Mouse (Mus musculus): ENCODE measurements at regions not wholly inside any gene's neighbourhood (a gene's known extent, or its start where the extent isn't known, plus 50 kb on each side); places are given as distances from the start of the nearest gene placed in this dataset.

GRCm38 (mm10) chr6:148623119-148623770 is 179.1 kb upstream of the Tmtc1 start:
- no peak overlapping the region for H3K27ac ChIP-seq (replicated peaks)
- no peaks in the 10 kb centered on the region for H3K9me3 ChIP-seq
- no peak overlapping the region for H3K4me3 ChIP-seq
- DNase-seq (ENCODE audit: low spot score) = no peak
- no peaks in the 10 kb centered on the region for H3K27me3 ChIP-seq (replicated peaks; ENCODE audit: low read depth, poor library complexity, severe bottlenecking)
- WGBS = 91% methylated on average over 2 of the region's 2 CpGs
- H3K36me3 ChIP-seq (replicated peaks) = no peaks in the 10 kb centered on the region
- no peaks in the 10 kb centered on the region for H3K4me1 ChIP-seq

DNA sequence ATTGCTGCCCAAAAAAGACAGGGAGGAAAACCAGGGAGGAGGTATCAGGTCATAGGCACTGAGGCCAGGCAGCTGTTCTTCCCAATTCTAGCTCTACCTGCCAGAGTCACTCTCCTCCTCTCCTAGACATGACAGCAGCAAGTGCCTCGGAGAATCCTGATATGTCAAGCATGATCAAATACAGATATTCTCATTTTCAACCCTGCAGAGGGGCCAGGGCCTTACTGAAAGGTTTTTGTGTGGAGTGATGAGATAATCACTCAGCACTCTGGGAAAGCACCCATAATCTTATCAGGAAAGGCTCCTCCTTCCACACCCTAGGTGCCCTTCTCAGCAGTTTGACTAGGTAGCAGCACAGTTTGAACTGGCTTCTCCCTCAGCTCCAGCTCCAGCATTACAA is 175.8 kb upstream of the Tmtc1 start:
- Histone ChIP-seq H3K4me3 (no peak overlapping the region), H3K27ac (replicated peaks) (no peak overlapping the region), H3K9me3 (no peaks in the 10 kb centered on the region), H3K4me1 (peaks cover 11% of the 10 kb centered on the region), H3K27me3 (replicated peaks; ENCODE audit: low read depth, poor library complexity, severe bottlenecking) (no peaks in the 10 kb centered on the region), H3K36me3 (replicated peaks) (no peaks in the 10 kb centered on the region)
- 69% methylated on average over 1 of the region's 1 CpGs for WGBS
- DNase-seq (ENCODE audit: low spot score) = no peak

GRCm38 (mm10) chr6:148615931-148616330 is 171.7 kb upstream of the Tmtc1 start:
- Histone ChIP-seq H3K4me1 (peaks cover 17% of the 10 kb centered on the region), H3K9me3 (no peaks in the 10 kb centered on the region), H3K27ac (replicated peaks) (no peak overlapping the region), H3K4me3 (no peak overlapping the region), H3K36me3 (replicated peaks) (no peaks in the 10 kb centered on the region), H3K27me3 (replicated peaks; ENCODE audit: low read depth, poor library complexity, severe bottlenecking) (no peaks in the 10 kb centered on the region)
- no peak for DNase-seq (ENCODE audit: low spot score)
- 31% methylated on average over 4 of the region's 4 CpGs for WGBS

DNA sequence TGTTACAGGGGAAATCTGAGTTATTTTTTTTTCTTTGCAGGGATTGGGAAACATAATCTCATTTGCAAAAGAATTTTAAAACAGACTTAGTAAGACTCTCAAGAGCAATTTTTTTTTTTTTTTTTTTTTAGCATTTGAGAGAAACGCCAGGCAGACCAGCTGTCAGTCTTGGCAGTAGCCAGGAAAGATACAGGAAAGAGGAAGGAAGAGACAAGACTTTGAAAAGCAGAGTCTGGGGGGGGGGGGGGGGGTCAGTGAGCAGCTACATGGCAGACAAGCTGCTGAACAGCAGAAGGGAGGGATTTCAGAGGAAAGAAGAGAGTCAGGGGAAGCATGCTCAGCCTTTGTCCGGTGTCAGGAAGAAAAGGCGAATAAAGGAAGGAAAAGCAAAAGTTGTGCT is 171.3 kb upstream of the Tmtc1 start:
- WGBS = 41% methylated on average over 3 of the region's 3 CpGs
- Histone ChIP-seq H3K4me3 (no peak overlapping the region), H3K4me1 (peaks cover 17% of the 10 kb centered on the region), H3K36me3 (replicated peaks) (no peaks in the 10 kb centered on the region), H3K9me3 (no peaks in the 10 kb centered on the region), H3K27me3 (replicated peaks; ENCODE audit: low read depth, poor library complexity, severe bottlenecking) (no peaks in the 10 kb centered on the region), H3K27ac (replicated peaks) (no peak overlapping the region)
- DNase-seq (ENCODE audit: low spot score) = no peak

DNA sequence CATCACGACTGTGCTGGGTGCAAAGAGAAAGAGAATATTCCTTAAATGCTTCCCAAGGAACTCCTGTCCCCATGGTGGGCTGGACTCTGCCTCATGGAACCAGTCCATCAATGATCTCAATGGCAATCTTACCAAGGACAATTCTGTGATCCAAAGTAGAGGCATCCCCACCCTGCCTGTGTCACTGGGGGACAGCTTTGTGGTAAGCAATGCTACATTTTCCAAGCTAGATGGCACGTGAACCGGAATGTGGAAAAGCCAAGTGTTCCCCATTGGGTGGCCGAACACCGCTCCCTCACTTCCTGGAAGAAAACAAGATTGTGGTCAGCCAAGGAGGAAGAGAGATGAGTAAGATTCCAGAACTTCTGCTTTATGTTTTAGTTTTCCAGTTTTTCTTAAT is 164.7 kb upstream of the Tmtc1 start:
- no peaks in the 10 kb centered on the region for H3K27me3 ChIP-seq (replicated peaks; ENCODE audit: low read depth, poor library complexity, severe bottlenecking)
- no peak overlapping the region for H3K4me3 ChIP-seq
- DNase-seq (ENCODE audit: low spot score) = no peak
- no peaks in the 10 kb centered on the region for H3K4me1 ChIP-seq
- no peaks in the 10 kb centered on the region for H3K36me3 ChIP-seq (replicated peaks)
- no peaks in the 10 kb centered on the region for H3K9me3 ChIP-seq
- no peak overlapping the region for H3K27ac ChIP-seq (replicated peaks)
- 83% methylated on average over 5 of the region's 5 CpGs for WGBS

DNA sequence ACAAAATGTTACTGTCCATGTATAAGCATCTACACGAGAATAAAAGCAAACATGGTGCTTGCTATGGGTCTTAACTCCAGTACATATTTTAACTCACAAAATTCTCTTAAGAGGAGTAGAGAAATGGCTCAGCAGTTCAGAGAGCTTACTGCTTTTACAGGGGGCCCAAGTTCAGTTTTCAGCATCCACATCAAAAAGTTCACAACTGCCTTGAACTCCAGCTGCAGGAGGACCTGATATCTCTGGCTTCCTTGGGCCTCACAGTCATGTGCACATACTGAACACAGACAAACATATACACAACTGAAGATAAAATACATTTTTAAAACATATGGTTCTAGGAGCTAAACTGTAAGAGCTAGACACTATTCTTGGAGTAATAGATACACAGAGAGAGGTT is 161.0 kb upstream of the Tmtc1 start:
- no peak overlapping the region for H3K4me3 ChIP-seq
- no peaks in the 10 kb centered on the region for H3K9me3 ChIP-seq
- H3K36me3 ChIP-seq (replicated peaks) = no peaks in the 10 kb centered on the region
- no peak overlapping the region for H3K27ac ChIP-seq (replicated peaks)
- DNase-seq (ENCODE audit: low spot score) = no peak
- 93% methylated on average over 1 of the region's 1 CpGs for WGBS
- H3K4me1 ChIP-seq = no peaks in the 10 kb centered on the region
- H3K27me3 ChIP-seq (replicated peaks; ENCODE audit: low read depth, poor library complexity, severe bottlenecking) = no peaks in the 10 kb centered on the region

GRCm38 (mm10) chr6:148604790-148605189 is 160.6 kb upstream of the Tmtc1 start:
- 0% methylated on average over 1 of the region's 1 CpGs for WGBS
- no peak overlapping the region for H3K27ac ChIP-seq (replicated peaks)
- H3K4me1 ChIP-seq = no peaks in the 10 kb centered on the region
- peaks cover 3% of the 10 kb centered on the region; the same call in 1 of the 2 replicates for H3K27me3 ChIP-seq (replicated peaks; ENCODE audit: low read depth, poor library complexity, severe bottlenecking)
- H3K9me3 ChIP-seq = no peaks in the 10 kb centered on the region
- H3K36me3 ChIP-seq (replicated peaks) = no peaks in the 10 kb centered on the region
- DNase-seq (ENCODE audit: low spot score) = no peak
- no peak overlapping the region for H3K4me3 ChIP-seq

GRCm38 (mm10) chr6:148603878-148604277 is 159.7 kb upstream of the Tmtc1 start:
- no peak overlapping the region for H3K4me3 ChIP-seq
- WGBS = 89% methylated on average over 2 of the region's 2 CpGs
- no peaks in the 10 kb centered on the region for H3K9me3 ChIP-seq
- H3K36me3 ChIP-seq (replicated peaks) = no peaks in the 10 kb centered on the region
- no peak overlapping the region for H3K27ac ChIP-seq (replicated peaks)
- H3K27me3 ChIP-seq (replicated peaks; ENCODE audit: low read depth, poor library complexity, severe bottlenecking) = peaks cover 8% of the 10 kb centered on the region; the same call in 1 of the 2 replicates
- no peak for DNase-seq (ENCODE audit: low spot score)
- peaks cover 8% of the 10 kb centered on the region for H3K4me1 ChIP-seq

- peaks cover 8% of the 10 kb centered on the region; the same call in 1 of the 2 replicates for H3K27me3 ChIP-seq (replicated peaks; ENCODE audit: low read depth, poor library complexity, severe bottlenecking)
- no peaks in the 10 kb centered on the region for H3K36me3 ChIP-seq (replicated peaks)
- no peaks in the 10 kb centered on the region for H3K9me3 ChIP-seq
- no peak overlapping the region for H3K4me3 ChIP-seq
- DNase-seq (ENCODE audit: low spot score) = no peak
- H3K27ac ChIP-seq (replicated peaks) = no peak overlapping the region
- WGBS = 78% methylated on average over 4 of the region's 4 CpGs
- peaks cover 12% of the 10 kb centered on the region for H3K4me1 ChIP-seq
These were observed 159.3 kb upstream of the Tmtc1 start for GRCm38 (mm10) chr6:148603460-148603859.

DNA sequence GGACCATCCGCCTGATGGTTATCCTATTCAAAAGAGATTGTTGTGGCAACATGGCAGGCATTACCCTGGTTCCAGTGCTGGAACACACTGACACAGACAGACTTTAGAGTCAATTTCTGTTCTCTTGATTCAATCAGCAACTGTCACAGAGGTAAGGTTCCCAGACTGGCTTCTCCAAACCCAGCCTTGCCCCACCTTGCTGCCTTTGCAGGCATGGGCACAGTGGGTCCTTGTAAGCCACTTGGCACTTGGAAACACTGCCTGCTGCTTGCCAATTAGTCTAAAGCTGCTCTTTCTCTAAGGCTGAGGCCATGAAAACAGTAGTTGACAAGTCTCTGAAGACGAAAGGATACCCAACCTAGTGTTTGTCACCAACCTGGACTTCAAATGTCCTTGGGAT is 158.7 kb upstream of the Tmtc1 start:
- WGBS = 85% methylated on average over 2 of the region's 2 CpGs
- no peaks in the 10 kb centered on the region for H3K9me3 ChIP-seq
- H3K27ac ChIP-seq (replicated peaks) = no peak overlapping the region

DNA sequence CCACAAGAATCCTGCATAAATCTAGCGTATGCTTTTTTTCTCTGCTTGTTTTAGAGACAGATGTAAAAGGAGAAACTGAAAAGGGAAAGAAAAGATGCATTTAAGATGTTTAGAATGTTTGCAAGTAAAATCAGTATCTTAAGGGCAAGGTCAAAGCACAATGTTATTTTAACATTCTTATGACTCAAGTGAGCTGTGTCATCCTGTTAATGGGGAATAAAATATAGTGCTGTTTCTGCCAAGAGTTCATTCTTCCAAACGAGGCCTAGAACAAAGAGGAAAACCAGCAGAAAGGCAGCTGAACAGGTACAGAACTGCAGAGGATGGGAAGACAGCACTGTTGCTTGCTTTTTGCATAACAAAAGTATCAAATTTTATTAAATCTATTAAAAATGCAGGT is 156.7 kb upstream of the Tmtc1 start:
- peaks cover 8% of the 10 kb centered on the region; the same call in 1 of the 2 replicates for H3K27me3 ChIP-seq (replicated peaks; ENCODE audit: low read depth, poor library complexity, severe bottlenecking)
- peaks cover 18% of the 10 kb centered on the region for H3K4me1 ChIP-seq
- WGBS = 73% methylated on average over 2 of the region's 2 CpGs
- DNase-seq (ENCODE audit: low spot score) = no peak
- no peak overlapping the region for H3K4me3 ChIP-seq
- H3K27ac ChIP-seq (replicated peaks) = no peak overlapping the region
- H3K36me3 ChIP-seq (replicated peaks) = no peaks in the 10 kb centered on the region
- no peaks in the 10 kb centered on the region for H3K9me3 ChIP-seq

More for the DNA sequence above, 158.7 kb upstream of the Tmtc1 start:
- H3K4me1 ChIP-seq = peaks cover 18% of the 10 kb centered on the region
- H3K36me3 ChIP-seq (replicated peaks) = no peaks in the 10 kb centered on the region
- H3K27me3 ChIP-seq (replicated peaks; ENCODE audit: low read depth, poor library complexity, severe bottlenecking) = peaks cover 8% of the 10 kb centered on the region; the same call in 1 of the 2 replicates
- DNase-seq (ENCODE audit: low spot score) = no peak
- no peak overlapping the region for H3K4me3 ChIP-seq

- H3K4me1 ChIP-seq = peaks cover 18% of the 10 kb centered on the region
- H3K4me3 ChIP-seq = no peak overlapping the region
- WGBS = 66% methylated on average over 4 of the region's 4 CpGs
- no peak overlapping the region for H3K27ac ChIP-seq (replicated peaks)
- no peaks in the 10 kb centered on the region for H3K9me3 ChIP-seq
- peaks cover 8% of the 10 kb centered on the region; the same call in 1 of the 2 replicates for H3K27me3 ChIP-seq (replicated peaks; ENCODE audit: low read depth, poor library complexity, severe bottlenecking)
- no peaks in the 10 kb centered on the region for H3K36me3 ChIP-seq (replicated peaks)
- DNase-seq (ENCODE audit: low spot score) = no peak
These were observed 155.3 kb upstream of the Tmtc1 start for GRCm38 (mm10) chr6:148599473-148599872.

DNA sequence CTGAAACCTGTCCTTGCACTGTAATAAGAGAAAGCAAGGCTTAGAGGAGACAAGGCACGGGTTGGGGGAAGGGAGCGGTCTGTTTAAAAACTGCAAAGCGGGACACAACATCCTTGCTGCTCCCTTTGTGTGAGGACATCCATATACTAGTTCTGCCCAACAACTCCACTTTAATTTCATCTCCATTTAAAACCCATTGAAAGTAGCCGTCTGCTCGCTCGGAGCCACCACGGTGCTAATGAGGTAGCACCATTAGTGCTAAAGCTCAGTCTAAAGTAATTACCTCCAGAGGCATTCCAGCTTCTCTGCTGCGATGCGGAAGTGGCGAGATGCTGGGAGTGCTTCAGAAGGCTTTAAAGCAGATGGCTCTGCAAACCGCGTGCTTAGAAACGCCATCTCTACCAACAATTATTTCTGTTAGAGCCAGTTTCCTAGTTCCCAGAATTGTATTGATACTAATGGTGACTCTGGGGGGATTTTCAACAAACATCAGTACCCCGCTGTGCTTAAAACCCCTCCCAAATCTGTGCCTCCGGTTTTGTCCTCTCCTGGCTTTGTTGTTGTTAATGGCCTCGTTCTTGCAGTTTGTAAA is 154.7 kb upstream of the Tmtc1 start:
- Histone ChIP-seq H3K27ac (replicated peaks) (peak overlapping the region; percentile 71), H3K27me3 (replicated peaks; ENCODE audit: low read depth, poor library complexity, severe bottlenecking) (peaks cover 8% of the 10 kb centered on the region; the same call in 1 of the 2 replicates), H3K36me3 (replicated peaks) (no peaks in the 10 kb centered on the region), H3K4me3 (peak overlapping the region; percentile 49), H3K9me3 (no peaks in the 10 kb centered on the region), H3K4me1 (peaks cover 18% of the 10 kb centered on the region)
- peak; percentile 49 for DNase-seq (ENCODE audit: low spot score)
- WGBS = 5% methylated on average over 16 of the region's 16 CpGs
